Mouse (Mus musculus) MEL (cell line): ENCODE results near the gene Ttll1. TPM values are rescaled to one million over a fixed set of nuclear protein-coding genes. Genes with fewer than 3 reads are reported as not detected.

Source experiments
- DNase-seq: peaks from one replicate; pipeline ENCODE4 v3.0.0; 2011; ENCODE audit warnings: low read depth, low spot score
- H3K27ac ChIP-seq: 2 replicates; pipeline ENCODE4 v1.5.1; 2012; ENCODE audit warnings: low read depth, mild to moderate bottlenecking, control low read depth, low read length, moderate library complexity; ENCODE audit not compliant: control insufficient read depth
- H3K27me3 ChIP-seq, 2 experiments: fragments of 150-350 bp in 1 of 2; sonication (generic) in 1 of 2; 2 replicates each; pipeline ENCODE4 v1.6.1; 2012; ENCODE audit warnings: low read length in 2 of 2, mild to moderate bottlenecking in 2 of 2, improper control_type of control experiment in 1 of 2, moderate library complexity in 1 of 2; ENCODE audit not compliant: insufficient read depth in 2 of 2, control insufficient read depth in 1 of 2
- H3K36me3 ChIP-seq, 2 experiments: 2 replicates each; pipeline ENCODE4 v1.6.1; 2012 to 2014; ENCODE audit warnings: low read length in 2 of 2, improper control_type of control experiment in 1 of 2, inconsistent platforms in 1 of 2, mild to moderate bottlenecking in 1 of 2; ENCODE audit not compliant: insufficient read depth in 2 of 2, control insufficient read depth in 1 of 2
- H3K4me1 ChIP-seq, 2 experiments: fragments of 150-350 bp in 1 of 2; sonication (generic) in 1 of 2; 2 replicates each; pipeline ENCODE4 v1.6.1; 2012; ENCODE audit warnings: low read length in 2 of 2, improper control_type of control experiment in 1 of 2, mild to moderate bottlenecking in 1 of 2; ENCODE audit not compliant: insufficient read depth in 2 of 2, control insufficient read depth in 1 of 2
- H3K4me3 ChIP-seq, 2 experiments: fragments of 150-350 bp in 1 of 2; sonication (generic) in 1 of 2; 2 replicates each; pipeline ENCODE4 v1.5.1; 2012; ENCODE audit warnings: low read depth in 2 of 2, low read length in 2 of 2, mild to moderate bottlenecking in 2 of 2, moderate library complexity in 2 of 2, control low read depth in 1 of 2, improper control_type of control experiment in 1 of 2; ENCODE audit not compliant: control insufficient read depth in 1 of 2, insufficient read depth in 1 of 2
- H3K79me2 ChIP-seq: 2 replicates; pipeline ENCODE4 v1.6.1; 2012; ENCODE audit warnings: mild to moderate bottlenecking, low read length, moderate library complexity; ENCODE audit not compliant: control insufficient read depth, poor library complexity, insufficient read depth
- H3K9ac ChIP-seq: 2 replicates; pipeline ENCODE4 v1.6.1; 2012; ENCODE audit warnings: low read depth, mild to moderate bottlenecking, control low read depth, low read length, moderate library complexity; ENCODE audit not compliant: control insufficient read depth, poor library complexity, severe bottlenecking
- H3K9me3 ChIP-seq: fragments of 150-350 bp; sonication (generic); replicated peaks from 2 replicates; pipeline ENCODE4 v1.6.1; 2012; ENCODE audit warnings: mild to moderate bottlenecking, low read length, improper control_type of control experiment, moderate library complexity; ENCODE audit not compliant: insufficient read depth
- CHD1 ChIP-seq: IDR thresholded peaks from 2 replicates; pipeline ENCODE4 v1.6.1; 2012; ENCODE audit warnings: low read depth, mild to moderate bottlenecking, inconsistent platforms, low read length, improper control_type of control experiment
- CHD2 ChIP-seq: IDR thresholded peaks from 2 replicates; pipeline ENCODE4 v1.6.1; 2011; ENCODE audit warnings: low read length, improper control_type of control experiment
- ETS1 ChIP-seq: IDR thresholded peaks from 2 replicates; pipeline ENCODE4 v1.6.1; 2012; ENCODE audit warnings: low read depth, mild to moderate bottlenecking, inconsistent platforms, low read length, improper control_type of control experiment, moderate library complexity
- HCFC1 ChIP-seq: IDR thresholded peaks from 2 replicates; pipeline ENCODE4 v1.6.1; 2012; ENCODE audit warnings: low read depth, mild to moderate bottlenecking, inconsistent platforms, low read length, improper control_type of control experiment, moderate library complexity
- JUND ChIP-seq: IDR thresholded peaks from 2 replicates; pipeline ENCODE4 v1.6.1; 2011; ENCODE audit warnings: low read depth, mild to moderate bottlenecking, improper control_type of control experiment, low read length
- MAFK ChIP-seq: IDR thresholded peaks from 2 replicates; pipeline ENCODE4 v1.6.1; 2011; ENCODE audit warnings: low read depth, mild to moderate bottlenecking, low read length, improper control_type of control experiment, borderline replicate concordance
- MEF2A ChIP-seq: IDR thresholded peaks from 2 replicates; pipeline ENCODE4 v1.6.1; 2014; ENCODE audit warnings: low read depth, mild to moderate bottlenecking, inconsistent platforms, low read length, improper control_type of control experiment; ENCODE audit not compliant: poor library complexity, insufficient replicate concordance, severe bottlenecking; ENCODE audit errors: extremely low read depth
- MXI1 ChIP-seq: IDR thresholded peaks from 2 replicates; pipeline ENCODE4 v1.6.1; 2011; ENCODE audit warnings: mild to moderate bottlenecking, low read depth, low read length, improper control_type of control experiment
- NELFE ChIP-seq: IDR thresholded peaks from 2 replicates; pipeline ENCODE4 v1.6.1; 2011; ENCODE audit warnings: low read depth, low read length, improper control_type of control experiment
- NRF1 ChIP-seq: IDR thresholded peaks from 2 replicates; pipeline ENCODE4 v1.6.1; 2014; ENCODE audit warnings: low read depth, mild to moderate bottlenecking, inconsistent platforms, low read length, improper control_type of control experiment, moderate library complexity; ENCODE audit not compliant: poor library complexity, insufficient read depth, severe bottlenecking
- POLR2AphosphoS2 ChIP-seq: IDR thresholded peaks from 2 replicates; pipeline ENCODE4 v1.6.1; 2011; ENCODE audit warnings: low read length, improper control_type of control experiment
- RCOR1 ChIP-seq: IDR thresholded peaks from 2 replicates; pipeline ENCODE4 v1.6.1; 2012; ENCODE audit warnings: low read depth, mild to moderate bottlenecking, inconsistent platforms, low read length, improper control_type of control experiment
- SIN3A ChIP-seq: IDR thresholded peaks from 2 replicates; pipeline ENCODE4 v1.6.1; 2012; ENCODE audit warnings: low read length, improper control_type of control experiment, inconsistent platforms
- SMC3 ChIP-seq: IDR thresholded peaks from 2 replicates; pipeline ENCODE4 v1.6.1; 2011; ENCODE audit warnings: low read depth, low read length, improper control_type of control experiment
- TAL1 ChIP-seq: IDR thresholded peaks from 2 replicates; pipeline ENCODE4 v1.6.1; 2012; ENCODE audit warnings: mild to moderate bottlenecking, inconsistent platforms, low read length, moderate library complexity, mixed read lengths
- TBP ChIP-seq: IDR thresholded peaks from 2 replicates; pipeline ENCODE4 v1.8.0; 2011; ENCODE audit warnings: low read depth, low read length, improper control_type of control experiment
- UBTF ChIP-seq: IDR thresholded peaks from 2 replicates; pipeline ENCODE4 v1.6.1; 2012; ENCODE audit warnings: low read depth, mild to moderate bottlenecking, inconsistent platforms, low read length, improper control_type of control experiment, moderate library complexity, borderline replicate concordance; ENCODE audit not compliant: insufficient read depth
- USF1 ChIP-seq: IDR thresholded peaks from 2 replicates; pipeline ENCODE4 v1.6.1; 2014; ENCODE audit warnings: low read depth, mild to moderate bottlenecking, inconsistent platforms, low read length, improper control_type of control experiment, moderate library complexity
- USF2 ChIP-seq, 2 experiments: IDR thresholded peaks; 2 replicates each; pipeline ENCODE4 v1.6.1; 2011 to 2012; ENCODE audit warnings: improper control_type of control experiment in 2 of 2, low read length in 2 of 2, borderline replicate concordance in 1 of 2, inconsistent platforms in 1 of 2, low read depth in 1 of 2, mild to moderate bottlenecking in 1 of 2; ENCODE audit not compliant: insufficient read depth in 1 of 2
- ZC3H11A ChIP-seq: IDR thresholded peaks from 2 replicates; pipeline ENCODE4 v1.6.1; 2012; ENCODE audit warnings: low read depth, mild to moderate bottlenecking, inconsistent platforms, low read length, improper control_type of control experiment
- ZKSCAN1 ChIP-seq: IDR thresholded peaks from 2 replicates; pipeline ENCODE4 v1.6.1; 2012; ENCODE audit warnings: low read depth, mild to moderate bottlenecking, inconsistent platforms, low read length, improper control_type of control experiment, moderate library complexity
- ZMIZ1 ChIP-seq: IDR thresholded peaks from 2 replicates; pipeline ENCODE4 v1.6.1; 2012; ENCODE audit warnings: low read depth, mild to moderate bottlenecking, inconsistent platforms, low read length, improper control_type of control experiment, moderate library complexity
- polyA plus RNA-seq, 2 experiments: library from polyadenylated mRNA; stranded (reverse) in 1 of 2; unstranded in 1 of 2; fragments of >175 nt in 1 of 2; fragments of >200 nt in 1 of 2; gene quantifications; 2 replicates each; pipeline versions ENCODE4 v1.2.1 to v1.2.4; 2012; ENCODE audit warnings: low replicate concordance in 2 of 2, low read depth in 1 of 2; ENCODE audit not compliant: insufficient read length in 2 of 2, insufficient read depth in 1 of 2, missing spikeins in 1 of 2
- total RNA-seq: library from RNA; depleted of rRNA; stranded (reverse); fragments of 300-350 nt; gene quantifications from 2 replicates; pipeline ENCODE4 v1.2.3, GENCODE M21; 2012

The Ttll1 gene
- total and polyA plus RNA-seq, 3 experiments: 3.4 to 14.1 TPM; not detected in 1

GRCm38 (mm10) chr15:83529765-83530164 lies 19.1 kb upstream of the Ttll1 start:
- Histone ChIP-seq H3K4me1 (peaks cover 0 to 4% of the 10 kb centered on the region in 2 experiments; a peak in 2 of 4 replicates), H3K79me2 (peaks cover 1% of the 10 kb centered on the region; the same call in 1 of the 2 replicates), H3K27me3 (peaks cover 0 to 2% of the 10 kb centered on the region in 2 experiments; a peak in 1 of 4 replicates), H3K4me3 (no peak overlapping the region), H3K27ac (no peak overlapping the region), H3K9ac (no peak overlapping the region), H3K9me3 (no peaks in the 10 kb centered on the region), H3K36me3 (no peaks in the 10 kb centered on the region)
- no peak for DNase-seq
- no peak for TF ChIP-seq TBP

DNA sequence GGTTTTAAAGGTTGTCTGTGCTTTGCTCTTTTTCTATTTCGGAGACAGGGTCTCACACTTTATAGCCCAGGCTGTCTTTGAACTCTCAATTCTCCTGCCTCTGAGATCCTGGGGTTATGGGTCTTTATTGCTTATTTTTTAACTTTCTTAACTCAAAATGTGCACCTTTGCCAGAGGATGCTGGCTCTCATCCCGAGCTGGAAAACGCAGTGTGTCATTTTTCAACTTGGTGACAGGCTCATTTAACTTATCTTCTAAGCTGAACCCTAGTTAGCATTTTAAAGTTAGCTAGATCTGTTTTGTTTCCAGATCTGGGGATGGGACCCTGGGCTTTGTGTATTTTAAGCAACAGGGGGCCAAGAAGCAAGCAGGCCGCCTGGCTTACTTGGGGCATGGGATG lies 18.2 kb upstream of the Ttll1 start:
- DNase-seq: no peak
- Histone ChIP-seq H3K9ac (no peak overlapping the region), H3K4me1 (peaks cover 0 to 4% of the 10 kb centered on the region in 2 experiments; a peak in 1 of 4 replicates), H3K27me3 (peaks cover 3 to 4% of the 10 kb centered on the region in 2 experiments; a peak in 3 of 4 replicates), H3K79me2 (peaks cover 1% of the 10 kb centered on the region; the same call in 1 of the 2 replicates), H3K4me3 (no peak overlapping the region), H3K9me3 (no peaks in the 10 kb centered on the region), H3K36me3 (no peaks in the 10 kb centered on the region), H3K27ac (no peak overlapping the region)
- TF ChIP-seq ZMIZ1 (no peak), MEF2A (no peak), MXI1 (no peak), ETS1 (no peak), CHD1 (no peak), HCFC1 (no peak), ZC3H11A (no peak), NRF1 (no peak), CHD2 (no peak), RCOR1 (no peak), UBTF (no peak), SMC3 (no peak), JUND (no peak)

GRCm38 (mm10) chr15:83527747-83528146 lies 17.1 kb upstream of the Ttll1 start:
- Histone ChIP-seq H3K4me1 (peaks cover 0 to 4% of the 10 kb centered on the region in 2 experiments; a peak in 1 of 4 replicates), H3K79me2 (peaks cover 1% of the 10 kb centered on the region; the same call in 1 of the 2 replicates), H3K4me3 (peak overlapping the region; percentile 68 to 94; a peak in 3 of 4 replicates), H3K9me3 (no peaks in the 10 kb centered on the region), H3K36me3 (no peaks in the 10 kb centered on the region)
- TF ChIP-seq USF1 (no peak), POLR2AphosphoS2 (no peak), USF2 (IDR thresholded peaks at IDR 0.05; ENCODE audit: borderline replicate concordance in 1 of 2, insufficient read depth in 1 of 2, low read depth in 1 of 2, low read length in 2 of 2) (no peak), ZKSCAN1 (no peak), NELFE (no peak), ZC3H11A (no peak), UBTF (no peak), RCOR1 (no peak), SIN3A (no peak), TAL1 (no peak), MEF2A (no peak), MXI1 (no peak), JUND (no peak), MAFK (no peak)
- TF ChIP-seq, all 39 proteins: peak for 0
- Histone ChIP-seq H3K9ac (peak overlapping the region; percentile 75), H3K27ac (no peak overlapping the region), H3K27me3 (peaks cover 4 to 9% of the 10 kb centered on the region in 2 experiments; a peak in 3 of 4 replicates)
- no peak for DNase-seq
